Mouse (Mus musculus) C2C12 (cell line): ENCODE measurements around the gene Mgat4b.

Source experiments
- CEBPB ChIP-seq: IDR thresholded peaks from one replicate; pipeline ENCODE4 v1.6.1; 2011; ENCODE audit warnings: low read depth, mild to moderate bottlenecking, control low read depth, moderate library complexity
- CTCF ChIP-seq: IDR thresholded peaks from one replicate; pipeline ENCODE4 v1.5.1; 2011; ENCODE audit not compliant: control insufficient read depth, insufficient read depth, insufficient read length
- MAX ChIP-seq: IDR thresholded peaks from one replicate; pipeline ENCODE4 v1.6.1; 2011; ENCODE audit warnings: mild to moderate bottlenecking, control low read depth
- MYOD1 ChIP-seq: IDR thresholded peaks from one replicate; pipeline ENCODE4 v1.6.1; 2011; ENCODE audit warnings: low read depth; ENCODE audit not compliant: control insufficient read depth, insufficient read length
- USF1 ChIP-seq: IDR thresholded peaks from one replicate; pipeline ENCODE4 v1.6.1; 2011; ENCODE audit warnings: low read depth, mild to moderate bottlenecking, control low read depth, moderate library complexity

DNA sequence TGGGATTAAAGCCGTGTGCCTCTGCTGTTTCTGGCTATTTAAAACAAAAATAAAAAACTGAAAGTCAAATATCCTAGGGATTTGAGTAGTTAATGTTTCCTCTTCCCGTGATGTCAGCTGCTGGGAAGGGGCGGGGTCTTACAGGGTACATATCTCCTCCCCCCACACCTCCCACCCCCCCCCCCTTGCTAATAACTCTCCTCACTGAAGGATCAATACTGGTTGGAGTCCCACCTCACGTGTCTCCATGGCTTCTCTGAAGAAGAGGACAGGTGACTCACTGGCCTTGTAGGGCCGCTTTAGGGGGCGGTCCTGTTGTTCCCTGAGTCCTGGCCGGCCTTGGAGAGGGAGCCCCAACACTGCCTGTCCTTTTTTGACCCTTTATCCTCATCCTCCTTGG is 22.0 kb upstream of the Mgat4b start:
- no peak for TF ChIP-seq CTCF
- TF ChIP-seq MAX, result no peak
- no peak for TF ChIP-seq USF1
- no peak for TF ChIP-seq MYOD1
- no peak for TF ChIP-seq CEBPB
